Mouse (Mus musculus) neural tube, embryonic 11.5 days (tissue): ENCODE results near the gene Hck. TPM values are rescaled to one million over a fixed set of nuclear protein-coding genes. Genes with fewer than 3 reads are reported as not detected.

Source experiments
- ATAC-seq: fragments of 200-750 bp; cut with Nextera tagmentation; 2 replicates; pipeline ENCODE4 v1.8.0; 2017; ENCODE audit warnings: moderate number of reproducible peaks, mild to moderate bottlenecking, moderate TSS enrichment, moderate library complexity; ENCODE audit not compliant: insufficient read depth, low FRiP score, low TSS enrichment
- DNase-seq: peaks from one replicate; pipeline ENCODE4 v3.0.0-alpha.2; 2015; ENCODE audit warnings: low spot score
- H3K27ac ChIP-seq: fragments of 300-500 bp; sonication (generic); 2 replicates; pipeline ENCODE4 v1.5.1; 2014; ENCODE audit warnings: low read depth, mild to moderate bottlenecking, low read length
- H3K27me3 ChIP-seq: fragments of 300-500 bp; sonication (generic); 2 replicates; pipeline ENCODE4 v1.6.1; 2014; ENCODE audit warnings: mild to moderate bottlenecking, low read length, mixed read lengths; ENCODE audit not compliant: control insufficient read depth, insufficient read depth
- H3K36me3 ChIP-seq: fragments of 300-500 bp; sonication (generic); 2 replicates; pipeline ENCODE4 v1.6.1; 2014; ENCODE audit warnings: mild to moderate bottlenecking, low read length, moderate library complexity, mixed read lengths; ENCODE audit not compliant: control insufficient read depth, insufficient read depth
- H3K4me1 ChIP-seq: fragments of 300-500 bp; sonication (generic); 2 replicates; pipeline ENCODE4 v1.6.1; 2014; ENCODE audit warnings: low read length, mixed read lengths; ENCODE audit not compliant: control insufficient read depth, insufficient read depth
- H3K4me2 ChIP-seq: fragments of 300-500 bp; sonication (generic); 2 replicates; pipeline ENCODE4 v1.6.1; 2014; ENCODE audit warnings: low read depth, mild to moderate bottlenecking, moderate library complexity
- H3K4me3 ChIP-seq: fragments of 300-500 bp; sonication (generic); 2 replicates; pipeline ENCODE4 v1.5.1; 2014; ENCODE audit warnings: low read depth, low read length
- H3K9ac ChIP-seq: fragments of 300-500 bp; sonication (generic); 2 replicates; pipeline ENCODE4 v1.6.1; 2014; ENCODE audit warnings: mild to moderate bottlenecking, low read length
- H3K9me3 ChIP-seq: fragments of 300-500 bp; sonication (generic); 2 replicates; pipeline ENCODE4 v1.6.1; 2016; ENCODE audit warnings: low read length; ENCODE audit not compliant: control insufficient read depth
- WGBS: fragments of 180-500 bp; shearing (Covaris S2); extraction: QIAGEN DNeasy Blood & Tissue Kit; methylation state at CpG from one replicate; pipeline ENCODE4 v1.1.7; 2014; 5-methylcytosine and 5-hydroxymethylcytosine counted together
- polyA plus RNA-seq: library from polyadenylated mRNA; unstranded; fragments of >200 nt; fragmentation: Nextera tagmentation; extraction: Ambion mirVana; gene quantifications from 2 replicates; pipeline ENCODE4 v1.2.1, GENCODE M21; 2014

Hck gene
- polyA plus RNA-seq, 1 experiment from 2014 or later = 1.8 TPM

DNA sequence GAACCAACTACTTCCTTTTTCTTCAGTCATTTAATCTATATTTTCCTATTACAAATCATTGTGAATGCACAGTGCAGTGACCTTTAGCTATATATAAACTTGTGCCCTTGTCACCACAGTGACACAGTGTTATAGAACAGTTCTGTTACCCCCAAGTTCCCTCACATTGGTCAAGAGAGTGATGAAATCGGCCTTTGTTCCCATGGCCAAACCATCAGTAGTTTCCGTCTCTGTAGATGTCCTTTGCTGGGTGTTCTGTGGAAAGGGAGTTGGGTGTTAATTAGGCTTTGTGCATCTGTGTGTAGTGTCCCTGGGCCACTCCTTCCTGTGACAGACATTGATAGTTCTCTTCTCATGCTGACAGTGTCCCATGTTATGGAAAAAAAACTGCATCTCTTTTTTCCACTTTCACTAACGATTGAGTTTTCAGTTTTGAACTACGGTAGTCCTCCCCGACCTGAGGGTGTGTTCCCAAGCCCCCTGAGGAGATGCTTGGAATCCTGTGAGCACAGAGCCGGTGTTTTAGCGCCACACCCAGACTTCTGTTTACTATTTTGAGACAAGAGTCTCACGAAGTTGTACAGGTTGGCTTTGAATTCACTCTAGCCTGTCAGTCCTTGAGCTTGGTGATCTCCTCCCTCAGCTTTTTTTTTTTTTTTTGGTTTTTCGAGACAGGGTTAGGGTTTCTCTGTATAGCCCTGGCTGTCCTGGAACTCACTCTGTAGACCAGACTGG lies 62.4 kb downstream of the Hck start:
- Histone ChIP-seq H3K4me2 (no peak overlapping the region), H3K4me1 (peaks cover 3% of the 10 kb centered on the region; the same call in 1 of the 2 replicates), H3K27me3 (no peaks in the 10 kb centered on the region), H3K4me3 (no peak overlapping the region), H3K9me3 (no peaks in the 10 kb centered on the region), H3K9ac (no peak overlapping the region), H3K27ac (no peak overlapping the region), H3K36me3 (no peaks in the 10 kb centered on the region)
- 91% methylated on average over 9 of the region's 9 CpGs for WGBS
- ATAC-seq (no peak), DNase-seq (no peak)

DNA sequence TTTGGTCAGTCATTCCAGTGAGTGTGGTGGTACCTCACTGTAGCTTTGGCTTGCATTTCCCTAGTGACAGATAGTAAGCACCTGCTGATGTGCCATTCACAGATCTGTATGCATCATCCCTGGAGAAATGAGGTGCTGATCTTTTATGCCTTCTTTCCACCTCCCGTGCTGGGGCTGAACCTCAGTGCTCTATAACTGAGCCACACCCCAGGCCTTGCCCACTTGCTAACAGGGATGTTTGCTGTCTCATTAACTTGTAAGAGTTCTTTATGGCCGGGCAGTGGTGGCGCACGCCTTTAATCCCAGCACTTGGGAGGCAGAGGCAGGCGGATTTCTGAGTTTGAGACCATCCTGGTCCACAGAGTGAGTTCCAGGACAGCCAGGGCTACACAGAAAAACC lies 63.7 kb downstream of the Hck start:
- Histone ChIP-seq H3K4me2 (no peak overlapping the region), H3K27ac (no peak overlapping the region), H3K9ac (no peak overlapping the region), H3K4me3 (no peak overlapping the region), H3K4me1 (peaks cover 3% of the 10 kb centered on the region; the same call in 1 of the 2 replicates), H3K36me3 (no peaks in the 10 kb centered on the region), H3K27me3 (no peaks in the 10 kb centered on the region), H3K9me3 (no peaks in the 10 kb centered on the region)
- ATAC-seq (no peak), DNase-seq (no peak)
- 95% methylated on average over 5 of the region's 5 CpGs for WGBS

DNA sequence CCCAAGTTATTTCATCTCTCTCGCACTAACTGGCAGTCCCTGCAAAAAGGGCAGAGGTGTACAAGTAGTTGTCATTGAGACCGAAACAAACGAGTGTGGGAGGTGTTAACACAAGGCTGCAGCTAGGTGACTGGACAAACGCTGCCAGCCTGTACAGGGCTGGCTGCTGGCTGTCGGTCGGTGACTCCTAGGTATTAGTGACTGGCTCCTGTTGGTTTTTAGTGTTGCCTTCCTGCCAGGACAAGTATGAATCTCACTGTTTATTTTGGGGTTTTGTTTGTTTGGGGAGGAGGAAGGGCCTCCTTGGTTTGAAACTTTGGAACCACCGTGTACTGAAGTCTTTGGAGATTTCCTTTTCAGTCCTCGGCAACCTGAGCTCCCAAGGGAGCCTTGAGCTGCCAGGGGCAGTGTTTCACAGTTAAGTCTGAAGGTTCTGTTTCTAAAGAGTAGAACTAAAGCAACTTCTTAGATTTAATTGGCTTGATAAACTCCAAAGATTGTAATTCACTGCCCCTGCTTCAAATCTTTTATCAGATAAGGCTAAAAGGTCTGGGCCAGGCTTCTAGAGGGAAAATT lies 67.8 kb downstream of the Hck start:
- H3K27ac ChIP-seq = no peak overlapping the region
- H3K4me2 ChIP-seq = no peak overlapping the region
- H3K36me3 ChIP-seq = peaks cover 2% of the 10 kb centered on the region; the same call in 1 of the 2 replicates
- H3K27me3 ChIP-seq = no peaks in the 10 kb centered on the region
- no peaks in the 10 kb centered on the region for H3K9me3 ChIP-seq
- DNase-seq = no peak
- H3K4me3 ChIP-seq = no peak overlapping the region
- no peak overlapping the region for H3K9ac ChIP-seq
- WGBS = 76% methylated on average over 8 of the region's 8 CpGs
- no peak for ATAC-seq
- no peaks in the 10 kb centered on the region for H3K4me1 ChIP-seq

DNA sequence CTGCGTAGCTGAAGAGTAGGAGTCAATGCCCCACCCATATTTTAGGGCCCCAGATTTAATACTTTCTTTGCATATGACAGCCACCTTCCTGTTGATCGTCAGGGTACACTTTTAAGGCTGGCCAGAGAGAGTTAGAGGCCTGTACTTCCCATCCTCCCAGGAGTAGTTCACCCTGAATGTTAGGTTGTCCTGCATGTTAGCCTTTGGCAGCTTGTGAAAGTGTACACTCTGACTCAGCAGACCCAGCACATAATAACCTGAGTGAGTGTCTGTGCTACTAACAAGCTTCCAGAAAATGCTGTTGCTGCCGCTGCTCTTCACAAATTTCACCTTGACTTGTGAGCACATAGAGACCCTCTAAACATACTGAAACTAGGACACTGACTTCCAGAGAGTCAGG lies 68.9 kb downstream of the Hck start:
- Histone ChIP-seq H3K4me3 (no peak overlapping the region), H3K4me1 (no peaks in the 10 kb centered on the region), H3K9ac (no peak overlapping the region), H3K36me3 (peaks cover 2% of the 10 kb centered on the region; the same call in 1 of the 2 replicates), H3K27me3 (no peaks in the 10 kb centered on the region), H3K27ac (no peak overlapping the region), H3K9me3 (no peaks in the 10 kb centered on the region), H3K4me2 (no peak overlapping the region)
- ATAC-seq = no peak
- WGBS = 95% methylated on average over 3 of the region's 3 CpGs
- no peak for DNase-seq

DNA sequence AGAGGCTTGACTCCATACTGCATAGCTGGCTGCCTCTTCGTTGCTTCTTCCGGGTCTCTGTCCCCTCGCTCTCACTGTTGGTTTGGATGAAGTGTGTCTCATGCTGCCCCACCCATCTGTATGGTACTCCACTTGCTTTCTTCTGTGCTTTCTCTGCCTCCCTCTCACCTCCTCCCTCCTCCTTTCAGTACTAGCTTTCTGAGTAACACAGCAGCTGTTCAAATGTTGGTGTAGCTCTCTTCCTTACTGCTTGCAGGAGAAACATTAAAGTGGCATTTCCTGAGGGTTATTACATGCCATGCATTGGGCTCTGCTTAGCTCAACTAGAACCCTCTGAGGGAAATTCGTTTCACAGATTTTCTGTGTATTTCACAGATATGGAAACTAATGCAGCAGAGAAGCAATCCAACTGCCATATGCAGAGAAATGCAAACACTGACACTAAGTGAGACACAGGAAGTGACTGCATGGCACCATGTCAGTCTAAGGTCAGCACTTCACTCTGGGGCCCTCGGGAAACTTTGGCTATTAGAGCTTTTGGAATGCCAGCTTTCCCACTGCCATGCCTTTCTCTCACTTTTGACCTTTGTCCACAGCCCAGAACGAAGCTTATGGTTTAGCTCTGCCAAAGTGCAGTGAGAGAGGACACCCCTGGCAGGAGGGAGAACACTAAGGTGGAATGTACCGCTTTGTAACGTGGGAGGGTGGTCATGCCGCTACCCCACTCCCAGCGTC lies 71.0 kb downstream of the Hck start:
- Histone ChIP-seq H3K27me3 (no peaks in the 10 kb centered on the region), H3K9me3 (no peaks in the 10 kb centered on the region), H3K27ac (no peak overlapping the region), H3K4me1 (no peaks in the 10 kb centered on the region), H3K36me3 (peaks cover 5% of the 10 kb centered on the region), H3K4me3 (no peak overlapping the region), H3K9ac (no peak overlapping the region), H3K4me2 (no peak overlapping the region)
- WGBS = 88% methylated on average over 10 of the region's 10 CpGs
- no peak for ATAC-seq
- DNase-seq = no peak

DNA sequence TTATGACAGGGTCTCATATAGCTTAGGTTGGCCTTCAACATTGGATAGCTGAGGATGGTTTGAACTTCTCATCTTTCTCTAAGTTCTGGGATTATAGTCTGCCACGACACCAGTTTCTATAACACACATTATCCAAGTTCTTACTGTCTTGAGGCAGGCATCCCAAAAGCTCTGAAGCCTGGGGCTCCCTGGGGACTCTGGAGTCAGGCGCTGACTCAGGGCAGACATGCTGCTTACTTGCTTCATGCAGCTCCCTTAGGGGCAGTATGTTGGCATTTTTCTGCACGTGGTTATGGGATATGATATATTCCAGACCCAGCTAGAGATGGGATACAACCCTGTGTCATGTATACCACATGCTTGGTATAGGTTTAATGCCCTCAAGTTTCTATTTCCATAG lies 71.7 kb downstream of the Hck start:
- WGBS = 86% methylated on average over 3 of the region's 3 CpGs
- DNase-seq (no peak), ATAC-seq (no peak)
- Histone ChIP-seq H3K4me2 (no peak overlapping the region), H3K4me3 (no peak overlapping the region), H3K4me1 (no peaks in the 10 kb centered on the region), H3K36me3 (peaks cover 7% of the 10 kb centered on the region), H3K27ac (no peak overlapping the region), H3K9ac (no peak overlapping the region), H3K9me3 (no peaks in the 10 kb centered on the region), H3K27me3 (no peaks in the 10 kb centered on the region)

DNA sequence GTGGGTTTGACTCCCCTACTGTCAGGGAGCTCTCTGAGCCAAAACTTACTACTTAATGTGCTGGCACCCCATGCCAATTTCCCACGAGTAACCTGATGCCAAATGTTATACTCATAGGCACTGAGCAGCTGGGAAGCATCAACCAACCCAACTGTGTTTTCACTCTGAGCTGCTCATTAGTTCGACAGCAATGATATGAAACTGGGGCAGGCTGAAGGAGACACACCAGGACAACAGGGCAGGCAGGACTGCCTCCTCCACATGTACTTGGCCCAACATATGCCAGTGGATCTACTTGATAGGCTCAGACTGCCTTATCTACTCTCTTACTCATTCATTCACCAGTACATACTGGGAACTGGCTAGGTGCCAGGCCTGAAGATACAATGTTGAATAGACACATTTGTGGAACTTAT lies 77.9 kb downstream of the Hck start:
- Histone ChIP-seq H3K4me2 (no peak overlapping the region), H3K4me1 (no peaks in the 10 kb centered on the region), H3K36me3 (peaks cover 16% of the 10 kb centered on the region), H3K4me3 (no peak overlapping the region), H3K9me3 (no peaks in the 10 kb centered on the region), H3K27me3 (no peaks in the 10 kb centered on the region), H3K27ac (no peak overlapping the region), H3K9ac (no peak overlapping the region)
- no peak for DNase-seq
- 78% methylated on average over 2 of the region's 2 CpGs for WGBS
- ATAC-seq = no peak

DNA sequence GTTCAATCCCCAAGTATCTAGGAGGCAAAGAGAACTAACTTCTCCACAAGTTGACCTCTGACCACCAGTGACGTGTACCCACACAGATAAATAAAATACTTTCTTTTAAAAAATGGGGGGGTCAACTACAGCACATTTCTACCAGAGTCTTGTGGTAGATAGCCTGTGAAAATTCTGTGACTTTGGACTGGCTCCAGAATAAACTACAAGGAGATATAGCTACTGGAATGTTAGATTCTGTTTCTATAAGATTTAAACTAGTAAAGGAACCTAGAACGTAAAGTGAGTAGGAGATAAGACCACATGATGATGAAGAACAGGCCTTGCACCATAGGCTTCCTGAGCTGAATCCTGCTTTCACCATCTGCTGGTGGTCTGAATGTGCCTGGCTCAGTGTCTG lies 79.6 kb downstream of the Hck start:
- Histone ChIP-seq H3K9me3 (no peaks in the 10 kb centered on the region), H3K36me3 (peaks cover 18% of the 10 kb centered on the region), H3K27ac (no peak overlapping the region), H3K27me3 (no peaks in the 10 kb centered on the region), H3K4me2 (no peak overlapping the region), H3K4me3 (no peak overlapping the region), H3K9ac (no peak overlapping the region), H3K4me1 (no peaks in the 10 kb centered on the region)
- WGBS = 88% methylated on average over 2 of the region's 2 CpGs
- ATAC-seq (no peak), DNase-seq (no peak)
